Mouse (Mus musculus): Measurements from ENCODE around the gene Vmn2r121.

DNA sequence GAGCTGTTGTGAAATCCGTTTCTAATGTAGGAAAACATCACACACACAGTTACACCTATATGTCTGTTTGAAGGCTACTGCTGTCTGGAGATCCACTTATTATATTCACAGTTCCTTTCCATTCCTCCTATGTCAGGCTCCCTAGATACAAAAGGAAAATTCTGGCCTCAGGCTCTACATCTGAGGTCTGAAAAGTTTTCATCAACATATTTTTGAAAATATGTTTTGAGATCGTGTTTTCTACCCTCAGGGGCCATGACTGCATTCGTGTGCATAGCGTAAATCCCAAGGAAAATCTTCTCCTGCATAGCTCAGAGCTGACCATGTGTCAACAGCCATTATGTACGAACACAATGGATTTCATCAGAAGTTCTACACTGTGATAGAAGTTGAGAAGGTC lies at the start of gene Vmn2r121:
- TF ChIP-seq CTCF (IDR thresholded peaks at IDR 0.05; ENCODE audit: borderline replicate concordance, control insufficient read depth, extremely low read depth, insufficient read depth, low read length, poor library complexity) (no peak), POLR2A (IDR thresholded peaks at IDR 0.05; ENCODE audit: control insufficient read depth, extremely low read depth, insufficient read depth, low read length, poor library complexity) (no peak)
